Mouse (Mus musculus) megakaryocyte, embryonic 14.5 days (primary cell): ENCODE data around the gene Birc2.

Experiments used
- FLI1 ChIP-seq: IDR thresholded peaks from 2 replicates; pipeline ENCODE4 v1.6.1; 2012; ENCODE audit warnings: low read length, inconsistent platforms, mixed read lengths
- GATA1 ChIP-seq: IDR thresholded peaks from 3 replicates; pipeline ENCODE4 v1.6.1; 2012; ENCODE audit warnings: mixed read lengths, low read length, inconsistent platforms, borderline replicate concordance

- TF ChIP-seq GATA1 (no peak), FLI1 (no peak)
Observed at GRCm38 (mm10) chr9:7776940-7777339, 59.9 kb downstream of the Birc2 start.
